Mouse (Mus musculus): ENCODE measurements around the gene Arhgef26. TPM values are rescaled to one million over a fixed set of nuclear protein-coding genes. Genes with fewer than 3 reads are reported as not detected.
A peak's percentile ranks its signal among the peaks of the same experiment; 100 is the strongest.

The Arhgef26 gene
- polyA plus RNA-seq, 1 experiment from 2014 or later: 5.9 TPM

DNA sequence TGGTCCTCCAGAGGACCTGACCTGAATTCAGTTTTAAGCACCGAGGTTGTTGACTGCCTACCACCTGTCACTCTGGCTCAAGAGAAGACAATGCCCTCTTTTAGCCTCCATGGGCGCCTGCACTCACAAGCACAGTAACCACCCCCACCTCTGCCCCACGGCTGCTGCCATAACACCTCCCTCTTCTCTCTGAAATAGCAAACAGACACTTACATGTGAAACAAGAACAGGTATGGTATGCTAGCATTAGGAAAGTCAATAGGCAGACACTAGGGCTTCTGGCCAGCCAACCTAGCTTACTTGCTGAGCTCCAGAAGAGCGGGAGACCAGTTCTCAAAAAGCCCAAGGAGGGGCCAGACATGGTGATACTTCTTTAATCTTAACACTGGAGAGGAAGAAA lies 161.2 kb downstream of the Arhgef26 start:
- ATAC-seq (ENCODE audit: low FRiP score, low TSS enrichment) (no peak), DNase-seq (ENCODE audit: low spot score) (no peak)
- H3K27ac ChIP-seq (replicated peaks): no peak overlapping the region
- no peak overlapping the region for H3K4me3 ChIP-seq (ENCODE audit: low read depth, low read length)
- no peaks in the 10 kb centered on the region for H3K27me3 ChIP-seq (ENCODE audit: control insufficient read depth, insufficient read depth, low read length)
- no peaks in the 10 kb centered on the region for H3K9me3 ChIP-seq (ENCODE audit: control insufficient read depth, low read length)
- H3K4me1 ChIP-seq (replicated peaks; ENCODE audit: control insufficient read depth, insufficient read depth): no peaks in the 10 kb centered on the region
- no peak overlapping the region for H3K4me2 ChIP-seq (replicated peaks; ENCODE audit: low read depth)
- 0 out of 2 replicates have a peak, but pooled peaks cover 7% of the 10 kb centered on the region for H3K36me3 ChIP-seq (ENCODE audit: control insufficient read depth, insufficient read depth, low read length)
- TF ChIP-seq CTCF (IDR thresholded peaks at IDR 0.05; ENCODE audit: low read depth) (no peak), EP300 (optimal IDR thresholded peaks at IDR 0.05) (no peak)
- H3K9ac ChIP-seq (ENCODE audit: low read length): no peak overlapping the region
- 76% methylated on average over 4 of the region's 4 CpGs for WGBS

DNA sequence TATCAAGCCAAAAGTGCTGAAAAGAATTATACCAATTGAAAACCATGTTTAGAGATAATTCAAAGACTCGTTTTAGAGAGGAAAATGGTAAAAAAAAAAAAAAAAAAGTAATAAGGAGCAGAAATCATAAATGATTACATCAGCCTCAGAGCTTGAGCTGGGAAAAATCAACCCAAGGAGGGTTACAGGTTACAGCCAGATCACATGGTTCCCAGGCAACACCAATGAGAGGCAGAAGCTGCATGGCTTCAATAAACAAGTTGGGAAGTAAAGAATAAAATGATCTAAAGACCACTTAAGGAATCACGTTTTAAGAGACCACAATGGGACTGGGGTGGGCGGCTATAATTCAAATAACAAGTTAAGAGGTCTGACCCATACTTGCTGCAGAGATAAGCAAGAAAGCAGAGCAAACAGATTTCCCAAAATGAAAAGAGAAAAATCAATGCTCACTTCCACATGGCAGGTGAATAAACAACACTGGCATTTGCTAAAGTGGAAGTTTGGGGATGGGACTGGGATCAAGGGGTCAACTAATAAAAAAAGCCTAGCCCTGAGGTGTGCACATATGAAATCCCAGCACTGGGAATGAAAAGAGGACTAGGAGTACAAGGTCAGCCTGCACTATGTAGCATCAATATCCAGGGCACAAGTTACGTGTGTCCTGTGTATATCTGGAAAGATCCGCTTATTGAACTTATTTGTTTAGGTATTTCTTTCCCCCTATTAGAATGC lies 167.2 kb downstream of the Arhgef26 start:
- DNase-seq (ENCODE audit: low spot score) (no peak), ATAC-seq (ENCODE audit: low FRiP score, low TSS enrichment) (no peak)
- peaks cover 7% of the 10 kb centered on the region; the same call in 1 of the 2 replicates for H3K4me1 ChIP-seq (replicated peaks; ENCODE audit: control insufficient read depth, insufficient read depth)
- WGBS: 54% methylated on average over 5 of the region's 5 CpGs
- H3K36me3 ChIP-seq (ENCODE audit: control insufficient read depth, insufficient read depth, low read length): no peaks in the 10 kb centered on the region
- peak overlapping the region; percentile 52 for H3K4me2 ChIP-seq (replicated peaks; ENCODE audit: low read depth)
- H3K27me3 ChIP-seq (ENCODE audit: control insufficient read depth, insufficient read depth, low read length): no peaks in the 10 kb centered on the region
- TF ChIP-seq CTCF (IDR thresholded peaks at IDR 0.05; ENCODE audit: low read depth): no peak
- no peak for TF ChIP-seq EP300 (optimal IDR thresholded peaks at IDR 0.05)
- H3K9ac ChIP-seq (ENCODE audit: low read length): no peak overlapping the region
- H3K4me3 ChIP-seq (ENCODE audit: low read depth, low read length): peak overlapping the region; percentile 95
- no peak overlapping the region for H3K27ac ChIP-seq (replicated peaks)
- H3K9me3 ChIP-seq (ENCODE audit: control insufficient read depth, low read length): no peaks in the 10 kb centered on the region

DNA sequence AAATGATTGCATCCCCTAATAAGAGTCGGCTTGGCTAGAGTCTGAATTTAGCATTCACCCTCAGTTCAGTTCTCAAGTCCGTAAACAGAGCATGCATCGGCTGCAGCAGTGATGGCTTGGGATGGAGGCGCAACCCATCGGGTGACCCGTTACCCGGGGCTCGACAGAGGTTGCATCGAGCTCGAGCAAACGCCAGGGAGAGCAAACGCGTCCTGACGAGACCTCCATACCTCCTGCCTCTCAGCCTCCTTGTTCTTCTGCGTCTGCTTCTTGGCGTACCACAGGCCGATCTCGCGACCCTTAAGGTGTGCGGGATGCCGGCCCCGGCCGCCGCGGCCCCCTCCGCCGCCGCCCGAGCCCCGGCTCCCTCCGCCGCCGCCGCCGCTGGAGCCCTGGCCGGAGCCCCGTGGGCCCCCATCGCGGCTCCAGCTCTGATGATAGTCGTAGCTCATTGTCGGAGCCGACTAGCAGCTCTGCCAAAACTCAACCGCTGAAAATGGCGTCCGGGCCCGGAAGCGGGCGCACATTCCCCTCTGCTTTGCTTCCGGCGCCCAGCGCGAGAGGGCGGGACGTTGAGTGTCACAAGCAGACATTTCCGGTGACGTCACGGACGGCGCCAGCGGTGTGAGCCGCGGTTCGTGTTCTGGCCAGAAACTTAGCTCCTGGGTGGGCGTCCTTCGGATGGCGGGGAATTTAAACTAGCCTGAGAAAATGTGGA lies 168.5 kb downstream of the Arhgef26 start, which contains the start of gene Dhx36:
Gene Dhx36 (minus strand): TSS at position 517 of the 718 bp plus-strand sequence.
- TF ChIP-seq CTCF (IDR thresholded peaks at IDR 0.05; ENCODE audit: low read depth) (peak; percentile 33; the same call in 1 of the 2 replicates), EP300 (optimal IDR thresholded peaks at IDR 0.05) (no peak)
- peaks cover 7% of the 10 kb centered on the region; the same call in 1 of the 2 replicates for H3K4me1 ChIP-seq (replicated peaks; ENCODE audit: control insufficient read depth, insufficient read depth)
- H3K9me3 ChIP-seq (ENCODE audit: control insufficient read depth, low read length): no peaks in the 10 kb centered on the region
- under 1% methylated on average over 60 of the region's 66 CpGs for WGBS
- peak within 1 kb of the TSS; percentile 90 for H3K27ac ChIP-seq (replicated peaks)
- H3K4me2 ChIP-seq (replicated peaks; ENCODE audit: low read depth): peak within 1 kb of the TSS; percentile 52
- DNase-seq (ENCODE audit: low spot score): peak; percentile 95
- no peaks in the 10 kb centered on the region for H3K27me3 ChIP-seq (ENCODE audit: control insufficient read depth, insufficient read depth, low read length)
- H3K4me3 ChIP-seq (ENCODE audit: low read depth, low read length): peak within 1 kb of the TSS; percentile 95
- ATAC-seq (ENCODE audit: low FRiP score, low TSS enrichment): peak; percentile 100
- H3K36me3 ChIP-seq (ENCODE audit: control insufficient read depth, insufficient read depth, low read length): no peaks in the 10 kb centered on the region
- peak within 1 kb of the TSS; percentile 96 for H3K9ac ChIP-seq (ENCODE audit: low read length)

DNA sequence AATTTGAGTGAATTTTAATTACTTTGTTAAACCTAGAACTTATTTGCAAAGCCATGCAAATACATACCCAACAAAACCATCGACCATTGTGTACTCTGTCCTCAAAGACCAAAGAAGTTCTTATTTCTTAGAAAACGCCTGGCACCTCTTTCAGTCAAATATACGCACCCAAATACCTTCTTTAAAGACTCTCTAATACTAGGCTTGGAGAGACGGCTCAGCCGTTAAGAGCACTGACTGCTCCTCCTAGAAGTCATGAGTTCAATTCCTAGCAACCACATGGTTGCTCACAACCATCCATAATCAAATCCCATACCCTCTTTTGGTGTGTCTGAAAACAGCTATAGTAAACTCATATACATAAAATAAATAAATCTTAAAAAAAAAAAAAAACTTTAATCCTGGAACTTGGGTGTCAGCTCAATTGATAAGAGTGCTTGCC lies 169.1 kb downstream of the Arhgef26 start:
- DNase-seq (ENCODE audit: low spot score) (no peak), ATAC-seq (ENCODE audit: low FRiP score, low TSS enrichment) (0 out of 2 replicates have a peak, but pooled peaks have one; percentile 35)
- no peaks in the 10 kb centered on the region for H3K9me3 ChIP-seq (ENCODE audit: control insufficient read depth, low read length)
- TF ChIP-seq CTCF (IDR thresholded peaks at IDR 0.05; ENCODE audit: low read depth): no peak
- no peak for TF ChIP-seq EP300 (optimal IDR thresholded peaks at IDR 0.05)
- peak overlapping the region; percentile 95 for H3K4me3 ChIP-seq (ENCODE audit: low read depth, low read length)
- H3K27ac ChIP-seq (replicated peaks): no peak overlapping the region
- H3K4me1 ChIP-seq (replicated peaks; ENCODE audit: control insufficient read depth, insufficient read depth): peaks cover 7% of the 10 kb centered on the region; the same call in 1 of the 2 replicates
- peak overlapping the region; percentile 40 for H3K4me2 ChIP-seq (replicated peaks; ENCODE audit: low read depth)
- H3K36me3 ChIP-seq (ENCODE audit: control insufficient read depth, insufficient read depth, low read length): no peaks in the 10 kb centered on the region
- no peak overlapping the region for H3K9ac ChIP-seq (ENCODE audit: low read length)
- 42% methylated on average over 5 of the region's 5 CpGs for WGBS
- no peaks in the 10 kb centered on the region for H3K27me3 ChIP-seq (ENCODE audit: control insufficient read depth, insufficient read depth, low read length)

Other genes starting within 250 kb of the Arhgef26 start
- 9.6 and 10.1 TPM in 2 replicates for gene Dhx36, start 168.7 kb downstream of the Arhgef26 start, polyA plus RNA-seq (2015; fragmentation: Nextera tagmentation; extraction: Ambion mirVana)

All from stomach, postnatal 0 days (tissue).